Mouse (Mus musculus) brain, embryonic 18.5 days (tissue): ENCODE data around the gene Prcd.
"Not testable (repeated sequence)": the region's sequence is repeated elsewhere in the genome, so short reads cannot be mapped to it uniquely, and the experiment has no call there.

ENCODE experiments used
- DNase-seq: peaks from one replicate; pipeline ENCODE4 v3.0.0-alpha.2; 2012; ENCODE audit warnings: low read depth, low spot score

Gene Prcd

DNA sequence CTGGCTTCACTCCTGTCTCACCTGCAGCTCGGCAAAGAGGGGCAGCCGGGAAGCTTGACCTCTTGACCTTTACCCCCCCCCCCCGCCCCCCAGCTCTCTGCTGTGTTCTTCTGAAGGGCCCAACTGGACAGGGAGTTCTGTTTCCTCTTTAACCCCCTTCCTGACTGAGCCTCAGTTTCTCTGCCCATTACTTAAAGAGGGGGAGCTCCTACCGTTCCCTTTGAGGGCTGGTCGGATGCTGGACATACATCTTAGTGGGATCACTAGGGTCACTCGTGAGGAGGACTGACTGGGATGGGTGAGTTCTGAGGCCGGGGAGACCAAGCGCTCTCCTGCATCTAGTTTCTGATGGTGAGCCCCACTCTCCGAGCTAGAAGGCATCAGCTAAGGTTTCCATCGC, at the start of gene Prcd:
TSS of gene Prcd (plus strand) at position 301 of the 400 bp plus-strand sequence.
- DNase-seq, result no peak

GRCm38 (mm10) chr11:116604097-116604496, 49.2 kb upstream of the Prcd start:
- no peak for DNase-seq

- no peak for DNase-seq
These were observed 45.6 kb upstream of the Prcd start for GRCm38 (mm10) chr11:116607717-116608116.

DNA sequence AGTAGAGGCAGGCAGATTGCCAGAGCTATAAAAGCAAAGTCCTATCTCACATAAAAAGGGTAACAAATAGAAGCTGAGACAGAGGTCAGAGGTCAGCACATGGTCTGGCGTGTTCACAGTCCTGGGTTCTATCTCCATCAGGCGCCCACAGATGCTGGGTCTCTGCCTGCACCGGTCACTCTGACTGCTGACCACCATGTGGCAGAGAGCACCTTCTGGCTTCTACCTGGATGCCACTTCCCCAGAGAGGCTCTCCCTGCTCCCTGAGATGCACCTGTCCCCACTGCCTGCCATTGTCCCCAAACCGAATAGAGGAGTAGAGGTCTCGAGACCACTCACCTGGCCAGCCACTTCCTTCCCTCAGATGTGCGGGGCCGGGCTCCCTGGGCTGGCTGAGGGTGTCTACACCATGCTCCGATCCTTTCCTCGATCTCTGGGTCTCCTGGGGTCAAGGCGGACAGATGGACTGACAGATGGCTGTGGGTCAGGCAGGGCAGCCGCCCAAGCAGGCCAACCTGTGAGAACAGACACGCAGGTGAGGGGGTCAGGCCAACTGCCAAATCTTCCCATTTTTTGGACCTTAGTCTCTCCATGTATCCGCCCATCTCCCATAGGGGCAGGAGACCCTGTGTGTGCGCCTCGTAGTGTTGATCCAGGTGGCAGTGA, 43.2 kb upstream of the Prcd start:
- DNase-seq, result no peak

DNA sequence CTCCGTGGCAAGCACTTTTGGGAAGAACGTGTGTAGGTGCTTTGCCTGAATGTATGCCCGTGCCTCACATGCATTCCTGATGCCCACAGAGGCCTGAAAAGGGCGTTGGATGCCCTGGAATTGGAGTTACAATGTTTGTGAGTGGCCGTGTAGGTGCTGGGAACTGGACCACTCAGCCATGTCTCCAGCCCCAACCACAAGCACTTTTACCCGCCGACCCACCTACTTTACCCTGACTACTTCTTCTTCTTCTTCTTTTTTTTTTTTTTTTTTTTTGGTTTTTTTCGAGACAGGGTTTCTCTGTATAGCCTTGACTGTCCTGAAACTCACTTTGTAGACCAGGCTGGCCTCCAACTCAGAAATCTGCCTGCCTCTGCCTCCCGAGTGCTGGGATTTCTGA, 42.2 kb upstream of the Prcd start:
- not testable (repeated sequence) for DNase-seq

DNA sequence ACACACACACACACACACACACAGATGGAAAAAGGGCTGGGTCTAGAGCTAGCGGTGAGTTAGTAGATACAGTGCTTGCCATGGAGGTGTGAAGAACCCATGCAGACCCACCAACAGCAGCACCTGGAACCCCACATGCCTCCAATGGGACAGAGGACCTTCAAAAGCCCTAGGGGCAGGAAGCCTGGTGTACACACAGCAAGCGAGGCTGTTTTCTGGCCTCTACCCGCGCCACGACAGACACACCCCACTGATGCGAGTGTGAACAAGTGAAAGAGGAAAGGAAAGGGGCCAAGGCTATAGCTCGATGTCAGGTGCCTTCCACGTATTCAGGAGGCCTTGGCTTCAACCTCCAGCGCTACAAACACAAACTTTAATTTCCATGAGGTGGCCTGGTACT, 41.5 kb upstream of the Prcd start:
- DNase-seq, result no peak

- DNase-seq, result no peak
These were observed 40.8 kb upstream of the Prcd start for GRCm38 (mm10) chr11:116612554-116612953.

DNA sequence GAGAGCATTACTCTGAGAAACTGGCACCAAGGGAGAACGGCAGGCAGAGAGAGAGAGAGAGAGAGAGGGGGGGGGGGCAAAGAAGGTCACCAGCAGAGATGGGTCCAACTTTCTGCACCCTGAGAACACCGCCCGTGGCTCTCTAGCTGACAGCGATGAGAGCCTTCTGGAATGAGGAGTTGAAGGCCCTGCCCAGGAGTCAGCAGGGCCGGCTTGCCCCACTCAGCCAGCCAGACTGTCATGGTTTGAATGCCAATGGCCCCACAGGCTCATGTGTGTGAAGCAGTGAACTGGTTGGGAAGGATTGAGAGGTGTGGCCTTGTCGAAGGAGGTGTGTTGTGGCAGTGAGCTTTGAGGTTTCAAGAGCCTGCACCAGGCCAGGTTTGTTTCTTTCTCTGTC, 40.1 kb upstream of the Prcd start:
- no peak for DNase-seq

DNA sequence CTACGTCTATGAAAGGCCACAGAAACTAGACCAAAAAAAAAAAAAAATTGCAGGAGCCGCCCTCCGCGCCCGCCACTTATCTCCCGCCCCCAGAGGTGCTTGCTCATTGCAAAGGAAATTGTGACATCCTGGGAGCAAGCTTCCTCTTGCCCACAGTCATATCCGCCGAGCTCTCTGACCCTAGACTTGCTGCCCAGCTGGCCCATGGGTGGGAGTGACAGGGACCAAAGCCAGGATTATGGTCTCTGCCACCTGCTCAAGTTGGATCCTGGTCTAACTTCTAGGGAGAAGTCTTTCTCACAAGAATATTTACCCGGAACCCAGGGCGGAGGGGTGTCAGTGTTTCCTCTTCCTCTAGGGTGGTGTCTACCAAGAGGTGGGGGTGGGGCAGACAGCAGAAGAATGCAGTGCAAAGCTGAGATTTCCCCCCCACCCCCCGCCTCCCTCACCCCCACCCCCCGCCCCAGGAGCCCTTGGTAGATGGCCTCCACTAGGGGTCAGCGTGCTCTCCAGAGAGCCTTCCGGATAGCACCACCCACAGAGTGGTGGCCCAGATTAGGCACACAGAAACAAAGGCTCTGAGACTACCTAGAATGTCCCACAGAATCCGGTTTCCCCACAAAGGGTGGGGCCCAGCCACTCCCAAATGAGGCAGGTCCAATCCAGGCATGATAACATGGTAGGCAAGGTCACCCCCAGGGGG, 37.4 kb upstream of the Prcd start:
- DNase-seq, result no peak

GRCm38 (mm10) chr11:116616438-116617118, 36.8 kb upstream of the Prcd start:
- no peak for DNase-seq

- DNase-seq, result no peak
These were observed 35.7 kb upstream of the Prcd start for GRCm38 (mm10) chr11:116617641-116618040.

- DNase-seq, result no peak
These were observed 34.7 kb upstream of the Prcd start for GRCm38 (mm10) chr11:116618666-116619065.

DNA sequence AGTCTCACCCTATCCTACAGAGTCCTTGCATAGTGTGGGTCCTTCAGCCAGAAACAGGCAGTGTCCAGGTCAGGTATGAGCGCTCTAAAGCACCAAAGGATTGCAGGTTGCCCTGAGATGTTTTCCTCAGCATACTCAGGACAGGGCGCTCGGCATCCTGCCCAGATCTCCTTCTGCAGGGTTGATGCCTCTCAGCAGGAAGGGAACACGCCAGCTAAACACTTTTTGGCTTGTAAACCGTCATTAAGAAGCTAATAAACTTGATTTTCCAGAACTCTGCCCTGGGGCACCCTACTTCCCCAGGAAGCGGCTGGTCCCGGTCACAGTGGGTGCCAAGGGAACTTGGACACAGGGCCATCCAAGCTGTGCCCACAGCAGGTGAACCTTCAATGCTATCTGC, 34.2 kb upstream of the Prcd start:
- no peak for DNase-seq

GRCm38 (mm10) chr11:116619561-116619960, 33.8 kb upstream of the Prcd start:
- no peak for DNase-seq

DNA sequence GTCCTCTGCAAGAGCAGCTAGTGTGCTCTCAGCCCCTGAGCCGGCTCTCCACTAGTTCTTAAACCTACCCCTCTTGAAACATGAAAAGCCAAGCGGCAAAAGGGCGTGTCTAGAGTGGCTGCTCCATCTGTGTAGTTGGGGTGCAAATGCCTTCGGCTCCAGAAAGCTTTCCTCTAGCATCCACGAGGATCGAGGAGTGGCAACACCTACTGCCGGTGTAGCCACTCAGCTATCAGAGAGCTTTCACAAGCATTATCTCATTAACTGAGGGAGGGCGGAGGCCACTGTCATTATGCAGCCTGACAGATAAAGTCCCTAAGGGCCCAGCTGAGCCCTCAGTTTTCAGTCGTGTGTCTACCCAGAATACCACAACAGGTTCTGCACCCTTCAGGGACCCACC, 33.3 kb upstream of the Prcd start:
- DNase-seq, result no peak

DNA sequence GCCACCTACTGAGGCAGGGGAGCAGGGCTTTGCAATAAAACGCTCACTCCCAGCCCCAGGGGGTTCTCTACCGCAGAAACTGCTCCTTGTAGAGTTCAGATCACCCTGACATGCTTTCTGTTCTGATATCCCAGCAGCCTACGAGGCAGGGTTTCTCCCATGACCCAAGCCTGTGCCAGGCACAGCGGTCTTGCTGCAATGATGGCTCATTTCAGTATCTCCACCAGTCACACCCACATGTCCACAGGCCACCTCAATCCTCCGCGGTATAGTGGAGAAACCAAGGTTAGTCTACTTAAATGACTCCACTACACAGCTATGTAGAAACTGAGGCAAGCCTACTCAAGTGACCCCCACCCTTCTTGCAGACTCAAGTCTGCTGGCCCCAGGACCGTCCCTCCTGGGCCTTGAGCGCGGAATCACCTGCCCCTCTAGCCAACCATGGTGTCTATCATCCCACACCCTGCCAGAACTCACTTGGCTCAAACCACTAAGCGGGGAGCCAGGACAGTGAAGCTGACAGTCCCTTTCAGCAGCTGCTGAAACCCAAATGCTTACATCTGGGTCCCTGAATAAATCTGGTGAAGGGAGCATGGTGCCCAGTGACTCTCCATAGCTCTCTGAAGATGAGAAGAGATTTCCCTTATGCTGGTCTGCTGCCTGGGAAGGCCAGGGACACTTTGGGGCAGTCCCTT, 32.6 kb upstream of the Prcd start:
- DNase-seq, result no peak

DNA sequence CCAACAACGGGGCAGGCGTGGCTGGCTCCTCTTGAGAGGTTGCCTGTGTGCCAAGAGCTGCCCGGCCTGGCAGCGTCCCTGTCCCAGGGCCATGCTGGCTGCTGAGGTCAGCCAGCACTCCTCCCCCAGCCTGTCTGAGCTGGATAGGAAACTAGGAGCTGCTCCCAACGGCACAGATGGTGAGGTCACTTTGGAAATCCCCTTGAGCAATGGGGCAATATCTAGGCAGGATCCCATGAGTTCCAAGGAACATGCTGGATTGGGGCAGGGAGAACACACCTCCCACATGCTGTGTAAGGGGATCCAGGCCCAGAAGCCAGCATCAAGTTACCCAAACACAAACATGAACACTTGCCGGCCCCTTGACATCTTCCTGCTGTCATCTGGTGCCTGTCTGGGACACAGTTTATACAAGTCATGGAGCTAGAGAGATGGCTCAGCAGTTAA, 32.1 kb upstream of the Prcd start:
- no peak for DNase-seq

GRCm38 (mm10) chr11:116623281-116624124, 29.8 kb upstream of the Prcd start:
- no peak for DNase-seq

DNA sequence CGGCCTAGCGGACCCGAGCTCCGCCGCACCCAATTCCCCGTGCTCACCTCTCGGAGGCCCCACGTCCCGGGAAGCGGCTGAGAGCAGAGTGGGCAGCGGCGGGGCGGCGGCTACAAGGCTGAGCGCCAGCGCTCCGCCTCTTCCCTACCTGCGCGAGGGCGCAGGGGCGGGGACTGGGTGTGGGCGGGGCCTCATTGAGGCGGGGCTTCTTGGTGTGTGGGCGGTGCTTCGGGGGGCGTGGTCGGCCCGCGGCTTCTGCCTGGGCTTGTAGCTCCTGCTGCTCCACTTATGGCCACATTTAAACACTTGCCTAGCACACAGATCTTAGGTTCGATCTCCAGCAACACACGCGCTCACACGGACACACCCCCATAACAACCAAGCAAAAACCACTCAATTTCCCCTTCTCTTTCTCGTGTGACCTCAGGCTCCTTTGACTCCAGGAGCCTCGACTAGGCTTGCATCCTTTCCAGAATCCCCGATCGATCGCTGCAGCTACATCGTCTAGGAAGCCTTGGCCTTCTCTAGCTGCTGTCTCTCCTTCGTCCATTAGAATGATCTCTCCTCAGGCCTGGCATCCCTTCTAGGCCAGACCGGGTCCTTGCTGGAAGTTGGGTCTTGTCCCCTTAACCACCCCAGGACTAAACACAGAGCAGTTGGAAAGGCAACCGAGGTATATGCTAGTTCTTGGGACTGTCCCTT, 29.1 kb upstream of the Prcd start:
- no peak for DNase-seq
